Mouse (Mus musculus) embryonic facial prominence, embryonic 11.5 days (tissue): ENCODE results near the gene Calm2. TPM values are rescaled to one million over a fixed set of nuclear protein-coding genes. Genes with fewer than 3 reads are reported as not detected.

Experiments used
- ATAC-seq: fragments of 200-750 bp; cut with Nextera tagmentation; replicated peaks from 2 replicates; pipeline ENCODE4 v1.8.0; 2017; ENCODE audit warnings: low read depth; ENCODE audit not compliant: insufficient number of reproducible peaks, low FRiP score, low TSS enrichment
- DNase-seq: peaks from one replicate; pipeline ENCODE4 v3.0.0-alpha.2; 2015; ENCODE audit warnings: low spot score
- H3K27ac ChIP-seq: fragments of 300-500 bp; sonication (generic); replicated peaks from 2 replicates; pipeline ENCODE4 v1.5.1; 2014; ENCODE audit warnings: mild to moderate bottlenecking, low read depth, low read length, control low read depth
- H3K27me3 ChIP-seq: fragments of 300-500 bp; sonication (generic); 2 replicates; pipeline ENCODE4 v1.6.1; 2014; ENCODE audit warnings: mild to moderate bottlenecking, low read length, moderate library complexity, mixed read lengths; ENCODE audit not compliant: control insufficient read depth, insufficient read depth
- H3K36me3 ChIP-seq: fragments of 300-500 bp; sonication (generic); replicated peaks from 2 replicates; pipeline ENCODE4 v1.6.1; 2014; ENCODE audit warnings: low read depth, mild to moderate bottlenecking, low read length, moderate library complexity, mixed read lengths; ENCODE audit not compliant: control insufficient read depth, insufficient read depth
- H3K4me1 ChIP-seq: fragments of 300-500 bp; sonication (generic); 2 replicates; pipeline ENCODE4 v1.6.1; 2014; ENCODE audit warnings: low read length, mixed read lengths; ENCODE audit not compliant: control insufficient read depth, insufficient read depth
- H3K4me2 ChIP-seq: fragments of 300-500 bp; sonication (generic); 2 replicates; pipeline ENCODE4 v1.6.1; 2014; ENCODE audit warnings: low read depth, mild to moderate bottlenecking, control low read depth, low read length, moderate library complexity
- H3K4me3 ChIP-seq: fragments of 300-500 bp; sonication (generic); 2 replicates; pipeline ENCODE4 v1.5.1; 2014; ENCODE audit warnings: low read depth, low read length, control low read depth
- H3K9ac ChIP-seq: fragments of 300-500 bp; sonication (generic); replicated peaks from 2 replicates; pipeline ENCODE4 v1.6.1; 2014; ENCODE audit warnings: mild to moderate bottlenecking, control low read depth, low read length
- H3K9me3 ChIP-seq: fragments of 300-500 bp; sonication (generic); replicated peaks from 2 replicates; pipeline ENCODE4 v1.6.1; 2016; ENCODE audit warnings: mild to moderate bottlenecking, low read length, inconsistent platforms, mixed read lengths; ENCODE audit not compliant: control insufficient read depth
- WGBS: fragments of 180-500 bp; shearing (Covaris S2); extraction: QIAGEN DNeasy Blood & Tissue Kit; methylation state at CpG from one replicate; pipeline ENCODE4 v1.1.7; 2014; 5-methylcytosine and 5-hydroxymethylcytosine counted together
- polyA plus RNA-seq: library from polyadenylated mRNA; unstranded; fragments of >200 nt; fragmentation: Nextera tagmentation; extraction: Ambion mirVana; gene quantifications from 2 replicates; pipeline ENCODE4 v1.2.1, GENCODE M21; 2014

Gene Calm2
- polyA plus RNA-seq, 1 experiment from 2014 or later: 1,315 TPM

DNA sequence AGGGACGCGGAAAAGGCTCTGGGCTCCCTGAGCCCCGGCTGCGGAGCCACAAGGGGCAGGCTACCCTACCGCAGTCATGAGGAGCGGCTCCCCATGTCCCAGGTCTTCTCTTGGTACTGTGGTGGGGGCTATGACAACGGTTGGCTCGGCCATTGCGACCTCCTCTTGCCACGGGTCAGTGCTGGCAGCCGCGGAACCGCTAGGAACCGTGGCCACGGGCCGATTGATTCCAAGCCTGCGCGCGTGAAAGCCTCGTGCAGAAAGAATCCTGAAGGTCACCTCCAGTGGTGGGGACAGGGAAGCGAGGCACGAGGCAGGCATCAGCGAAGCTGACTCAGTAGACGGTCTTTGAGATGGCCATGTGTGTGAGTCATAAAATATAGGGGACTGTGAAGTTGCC, 19.2 kb downstream of the Calm2 start, which contains the start of gene Stpg4:
TSS of gene Stpg4 (minus strand) at position 231 of the 400 bp plus-strand sequence.
- no peak for ATAC-seq

DNA sequence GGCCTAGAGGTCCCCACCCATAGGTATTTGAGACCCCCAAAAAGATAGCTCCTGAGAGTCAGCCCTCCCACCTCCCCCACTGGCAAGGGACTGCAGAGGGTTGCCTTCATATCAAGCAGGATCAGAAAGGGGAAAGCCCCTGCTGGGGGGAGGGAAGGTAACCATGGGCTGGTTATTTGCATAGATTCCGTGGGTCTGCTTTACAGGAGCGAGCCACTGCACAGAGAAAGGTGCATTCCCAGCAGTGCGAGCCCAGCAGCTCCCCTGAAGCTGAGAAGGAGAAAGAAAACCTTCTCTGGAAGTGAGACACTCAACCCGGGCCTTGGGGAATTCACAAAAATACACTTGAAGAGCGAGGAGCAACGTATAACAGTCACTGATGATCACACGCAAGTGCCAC, 28.7 kb downstream of the Calm2 start:
- DNase-seq: no peak
- Histone ChIP-seq H3K9me3 (no peaks in the 10 kb centered on the region), H3K36me3 (no peaks in the 10 kb centered on the region), H3K27ac (no peak overlapping the region), H3K9ac (no peak overlapping the region), H3K4me2 (no peak overlapping the region), H3K4me3 (no peak overlapping the region), H3K27me3 (no peaks in the 10 kb centered on the region), H3K4me1 (no peaks in the 10 kb centered on the region)
- WGBS: 74% methylated on average over 7 of the region's 7 CpGs
- ATAC-seq: no peak

More for the DNA sequence above, 19.2 kb downstream of the Calm2 start, which contains the start of gene Stpg4:
- peaks cover 4% of the 10 kb centered on the region for H3K36me3 ChIP-seq
- H3K9me3 ChIP-seq: no peaks in the 10 kb centered on the region
- H3K27me3 ChIP-seq: no peaks in the 10 kb centered on the region
- no peaks in the 10 kb centered on the region for H3K4me1 ChIP-seq
- H3K4me3 ChIP-seq: no peak within 1 kb of the TSS
- H3K4me2 ChIP-seq: peak within 1 kb of the TSS; percentile 13; the same call in 1 of the 2 replicates
- 54% methylated on average over 24 of the region's 24 CpGs for WGBS
- H3K27ac ChIP-seq: 0 out of 2 replicates have a peak within 1 kb of the TSS, but pooled peaks have one; percentile 8
- peak; percentile 24 for DNase-seq
- H3K9ac ChIP-seq: no peak within 1 kb of the TSS; the same call in 1 of the 2 replicates

DNA sequence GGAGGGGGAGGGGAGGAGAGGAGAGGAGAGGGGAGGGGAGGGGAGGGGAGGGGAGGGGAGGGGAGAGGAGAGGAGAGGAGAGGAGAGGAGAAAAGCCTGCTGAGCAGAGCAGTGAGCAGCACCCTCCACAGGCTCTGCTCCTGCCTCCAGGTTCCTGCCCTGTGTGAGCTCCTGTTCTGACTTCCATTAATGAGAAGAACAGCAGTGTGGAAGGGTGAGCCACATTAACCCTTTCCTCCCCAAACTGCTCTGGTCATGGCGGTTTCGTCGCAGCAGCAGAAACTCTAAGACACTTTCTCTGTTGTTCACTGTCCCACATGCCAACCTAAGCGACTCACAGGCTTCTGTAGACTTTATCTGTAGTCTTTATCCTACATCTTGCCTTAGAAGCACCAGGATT, 40.1 kb downstream of the Calm2 start:
- no peaks in the 10 kb centered on the region for H3K36me3 ChIP-seq
- H3K4me2 ChIP-seq: no peak overlapping the region
- WGBS: 80% methylated on average over 4 of the region's 4 CpGs
- no peak overlapping the region for H3K9ac ChIP-seq
- no peak for ATAC-seq
- H3K4me1 ChIP-seq: no peaks in the 10 kb centered on the region
- no peak overlapping the region for H3K4me3 ChIP-seq
- H3K27me3 ChIP-seq: no peaks in the 10 kb centered on the region
- no peaks in the 10 kb centered on the region for H3K9me3 ChIP-seq
- no peak overlapping the region for H3K27ac ChIP-seq
- DNase-seq: no peak

DNA sequence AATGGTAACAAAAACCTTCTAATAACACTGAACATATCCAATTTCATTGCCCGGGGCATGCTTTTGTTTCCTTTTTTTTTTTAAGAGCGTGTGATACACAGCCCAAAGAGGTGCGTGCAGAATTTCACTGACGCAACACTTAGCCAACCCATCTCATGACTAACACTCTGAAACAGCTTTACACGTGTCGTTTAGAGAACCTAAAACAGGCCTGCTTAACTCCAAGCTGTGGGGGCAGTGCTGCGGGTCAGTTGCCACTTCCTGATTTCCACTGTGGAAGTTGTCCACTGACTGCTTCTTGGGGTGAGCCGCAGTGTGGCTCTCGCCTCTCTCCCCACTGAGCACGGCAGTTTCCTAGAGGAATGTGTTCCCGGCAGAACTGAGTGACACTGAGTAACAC, 41.2 kb downstream of the Calm2 start:
- ATAC-seq (no peak), DNase-seq (peak; percentile 18)
- H3K4me3 ChIP-seq: no peak overlapping the region
- H3K9ac ChIP-seq: no peak overlapping the region
- WGBS: 65% methylated on average over 11 of the region's 11 CpGs
- no peak overlapping the region for H3K4me2 ChIP-seq
- no peaks in the 10 kb centered on the region for H3K27me3 ChIP-seq
- H3K36me3 ChIP-seq: no peaks in the 10 kb centered on the region
- no peaks in the 10 kb centered on the region for H3K9me3 ChIP-seq
- no peak overlapping the region for H3K27ac ChIP-seq
- H3K4me1 ChIP-seq: no peaks in the 10 kb centered on the region

DNA sequence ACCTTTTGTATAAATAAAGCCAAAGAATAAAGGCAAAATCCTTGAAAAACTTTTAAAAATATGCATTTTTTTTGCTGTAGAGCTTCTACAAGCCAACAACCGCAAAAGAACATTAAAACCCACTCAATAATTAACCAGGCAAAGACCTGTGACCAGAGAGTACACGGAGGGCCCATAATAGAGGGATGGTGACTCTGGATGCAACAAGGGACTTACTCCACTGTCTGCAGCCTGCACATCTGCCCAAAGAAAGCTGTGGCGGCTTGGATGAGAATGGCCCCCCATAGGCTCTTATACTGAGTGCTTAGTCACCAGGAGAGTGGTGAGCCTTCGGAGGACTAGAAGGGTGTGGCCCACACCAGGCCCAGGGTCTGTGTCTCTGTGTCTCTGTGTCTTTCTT, 43.3 kb downstream of the Calm2 start:
- Histone ChIP-seq H3K27ac (no peak overlapping the region), H3K36me3 (no peaks in the 10 kb centered on the region), H3K27me3 (no peaks in the 10 kb centered on the region), H3K4me2 (no peak overlapping the region), H3K4me1 (no peaks in the 10 kb centered on the region), H3K9ac (no peak overlapping the region), H3K4me3 (no peak overlapping the region), H3K9me3 (no peaks in the 10 kb centered on the region)
- DNase-seq (no peak), ATAC-seq (0 out of 2 replicates have a peak, but pooled peaks have one; percentile 34)
- 83% methylated on average over 4 of the region's 4 CpGs for WGBS

DNA sequence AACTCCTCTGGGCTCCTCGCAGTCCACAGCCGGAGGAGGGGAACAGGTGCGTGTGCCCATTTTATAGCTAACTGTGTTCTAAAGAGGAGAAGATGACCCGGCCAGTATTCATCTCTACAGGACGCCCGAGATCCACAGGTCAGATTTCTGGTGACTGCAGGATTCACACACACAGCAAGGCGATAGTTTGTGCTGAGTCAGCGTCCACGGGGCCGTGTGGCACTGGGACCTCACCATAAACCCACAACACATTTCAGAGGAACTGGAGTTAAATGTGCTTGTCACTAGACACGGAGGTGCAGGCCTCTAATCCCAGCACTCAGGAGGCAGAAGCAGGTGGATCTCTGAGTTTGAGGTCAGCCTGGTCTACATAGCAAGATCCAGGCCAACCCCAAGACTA, 44.3 kb downstream of the Calm2 start:
- WGBS: 89% methylated on average over 11 of the region's 11 CpGs

DNA sequence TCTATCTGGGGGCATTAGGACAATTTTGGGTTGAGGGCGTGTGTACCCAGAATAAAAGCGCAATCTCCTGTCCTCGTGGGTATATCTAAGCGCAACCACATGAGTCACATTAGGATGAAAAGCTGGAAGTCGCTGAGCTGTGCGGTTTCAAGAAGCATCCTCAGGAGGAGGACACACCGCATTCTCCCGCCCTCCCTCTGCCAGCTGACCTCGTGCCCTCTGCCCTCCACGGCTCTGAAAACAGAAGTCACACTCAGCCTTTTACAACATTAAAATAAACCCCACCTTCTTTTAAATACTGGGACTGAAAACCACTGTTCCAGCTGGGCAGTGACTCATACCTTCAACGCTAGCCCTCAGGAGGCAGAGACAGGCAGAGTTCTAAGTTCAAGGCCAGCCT, 49.6 kb downstream of the Calm2 start:
- H3K9ac ChIP-seq: no peak overlapping the region
- H3K4me1 ChIP-seq: no peaks in the 10 kb centered on the region
- H3K27me3 ChIP-seq: no peaks in the 10 kb centered on the region
- H3K36me3 ChIP-seq: no peaks in the 10 kb centered on the region
- ATAC-seq: no peak
- no peaks in the 10 kb centered on the region for H3K9me3 ChIP-seq
- H3K27ac ChIP-seq: no peak overlapping the region
- no peak overlapping the region for H3K4me2 ChIP-seq
- 61% methylated on average over 11 of the region's 11 CpGs for WGBS
- no peak for DNase-seq
- no peak overlapping the region for H3K4me3 ChIP-seq

More for the DNA sequence above, 44.3 kb downstream of the Calm2 start:
- no peak overlapping the region for H3K4me2 ChIP-seq
- ATAC-seq: no peak
- H3K9ac ChIP-seq: no peak overlapping the region
- H3K27me3 ChIP-seq: no peaks in the 10 kb centered on the region
- H3K4me1 ChIP-seq: no peaks in the 10 kb centered on the region
- H3K27ac ChIP-seq: no peak overlapping the region
- H3K4me3 ChIP-seq: no peak overlapping the region
- no peak for DNase-seq
- no peaks in the 10 kb centered on the region for H3K36me3 ChIP-seq
- H3K9me3 ChIP-seq: no peaks in the 10 kb centered on the region

DNA sequence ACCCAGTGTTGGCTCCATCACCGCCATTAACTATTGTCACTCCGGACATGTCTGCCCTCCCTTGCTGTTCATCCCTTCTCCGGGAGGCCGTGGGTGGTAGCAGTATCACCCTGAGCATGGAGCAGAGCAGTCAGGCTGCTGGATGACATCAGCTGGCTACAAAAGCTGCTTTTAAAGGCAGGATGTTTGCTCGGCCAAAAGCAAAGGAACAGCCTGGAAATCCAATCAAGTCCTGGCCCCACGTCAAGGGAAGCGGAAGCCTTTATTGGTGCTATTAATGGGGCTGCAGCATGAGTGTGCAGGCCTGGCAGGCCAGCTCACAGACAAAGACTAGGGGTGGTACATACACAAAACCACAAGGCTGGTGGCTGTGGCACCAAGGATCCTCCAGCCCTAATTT, 55.5 kb downstream of the Calm2 start:
- no peaks in the 10 kb centered on the region for H3K27me3 ChIP-seq
- no peak overlapping the region for H3K4me2 ChIP-seq
- no peak overlapping the region for H3K9ac ChIP-seq
- H3K4me1 ChIP-seq: no peaks in the 10 kb centered on the region
- H3K9me3 ChIP-seq: no peaks in the 10 kb centered on the region
- 80% methylated on average over 7 of the region's 7 CpGs for WGBS
- H3K36me3 ChIP-seq: no peaks in the 10 kb centered on the region
- H3K27ac ChIP-seq: no peak overlapping the region
- DNase-seq (no peak), ATAC-seq (no peak)
- H3K4me3 ChIP-seq: no peak overlapping the region
